Mouse (Mus musculus): ENCODE measurements at regions not wholly inside any gene's neighbourhood (a gene's known extent, or its start where the extent isn't known, plus 50 kb on each side); places are given as distances from the start of the nearest gene placed in this dataset.

DNA sequence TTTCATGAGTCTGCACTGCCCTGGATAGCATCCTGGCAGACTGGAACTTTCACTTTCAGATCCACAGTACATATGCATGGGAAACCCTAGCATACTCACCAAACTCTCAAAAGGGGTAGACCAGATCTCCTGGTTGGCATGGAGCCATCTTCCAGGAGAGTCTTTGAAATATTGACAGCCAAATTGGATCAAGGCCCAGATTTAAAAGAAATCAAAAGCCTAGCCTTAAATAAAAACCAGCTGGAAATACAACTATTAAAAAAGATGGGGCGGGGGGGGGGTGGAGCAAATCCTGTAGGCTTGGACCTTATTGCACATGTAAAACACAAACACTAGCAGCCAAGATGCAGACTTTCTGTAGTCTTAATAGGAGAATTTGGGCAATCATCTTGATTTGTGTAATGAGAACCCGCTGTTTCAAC, 249.7 kb upstream of the Clnk start:
- TF ChIP-seq POLR2A (IDR thresholded peaks at IDR 0.05; ENCODE audit: extremely low read depth, insufficient read depth, low read length) (no peak), CTCF (IDR thresholded peaks at IDR 0.05; ENCODE audit: extremely low read depth, insufficient read depth, low read length) (no peak)

Data from cortical plate, adult 2 months (tissue).